Mouse (Mus musculus): Measurements from ENCODE around the gene Casq2.
A peak's percentile ranks its signal among the peaks of the same experiment; 100 is the strongest.

Casq2 gene

GRCm38 (mm10) chr3:102081862-102082261 is 4.4 kb upstream of the Casq2 start:
- DNase-seq (ENCODE audit: low spot score in 2 of 2), result peak in 1 of 2 experiments; percentile 82

DNA sequence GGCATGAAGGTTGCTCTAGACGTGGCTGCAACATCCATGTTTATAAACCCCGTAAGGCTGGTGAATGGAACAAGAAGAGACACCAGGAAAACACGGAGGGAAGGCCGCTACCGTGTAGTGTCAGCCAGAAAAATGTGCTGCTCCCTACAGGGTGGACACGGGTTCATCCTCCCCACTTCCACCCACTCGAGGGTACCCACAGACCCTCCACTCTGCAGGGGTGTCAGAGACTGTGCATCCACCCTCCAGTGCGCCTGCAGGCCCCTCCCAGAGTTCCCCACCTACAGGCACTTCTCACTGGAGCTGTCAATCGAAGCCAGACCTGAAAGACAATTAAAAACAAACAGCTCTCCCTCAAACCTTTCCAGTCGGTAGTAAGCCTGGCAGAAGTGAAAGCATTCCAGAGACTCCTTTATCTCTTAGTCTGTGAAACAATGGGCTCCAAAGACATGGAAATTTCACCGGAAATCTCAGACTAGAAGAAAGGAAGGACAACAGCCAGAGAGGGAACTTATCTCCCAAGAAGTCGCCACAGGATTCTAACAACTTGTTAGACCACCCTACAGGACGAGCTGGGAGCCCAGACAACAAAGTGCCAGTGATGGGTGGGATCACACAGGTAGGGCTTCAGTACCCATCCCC is 2.5 kb upstream of the Casq2 start:
- DNase-seq (ENCODE audit: low spot score in 2 of 2), result no peak

GRCm38 (mm10) chr3:102084833-102085491 is 1.3 kb upstream of the Casq2 start:
- no peak for DNase-seq (ENCODE audit: low spot score in 2 of 2)

- no peak for DNase-seq (ENCODE audit: low spot score in 2 of 2)
Measured at GRCm38 (mm10) chr3:102085719-102086118, 496 bp upstream of the Casq2 start.

- DNase-seq (ENCODE audit: low spot score in 2 of 2), result no peak
Measured at GRCm38 (mm10) chr3:102094841-102095240, 8.6 kb downstream of the Casq2 start.

- DNase-seq (ENCODE audit: low spot score in 2 of 2), result no peak
Measured at GRCm38 (mm10) chr3:102095412-102095811, 9.2 kb downstream of the Casq2 start.

DNA sequence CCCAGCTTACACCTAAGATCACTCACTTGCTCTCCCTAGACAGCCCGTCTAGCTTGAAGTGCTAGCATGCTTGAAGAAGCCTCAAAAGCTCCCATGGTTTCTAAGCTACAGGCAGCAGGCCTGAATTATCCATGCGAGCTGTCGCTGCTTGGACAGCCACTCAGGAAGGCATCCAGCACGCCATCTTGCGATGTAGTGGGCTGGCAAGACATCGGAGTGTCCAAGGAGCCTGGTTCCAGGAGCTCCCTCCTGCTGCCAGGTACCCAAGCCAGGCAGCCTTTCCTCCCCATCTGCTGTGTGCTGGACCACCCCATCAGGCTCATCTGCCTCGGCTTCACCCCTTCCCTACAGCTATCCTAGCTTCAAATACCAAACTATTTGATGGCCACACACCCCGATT is 10.2 kb downstream of the Casq2 start:
- DNase-seq (ENCODE audit: low spot score in 2 of 2), result no peak

DNA sequence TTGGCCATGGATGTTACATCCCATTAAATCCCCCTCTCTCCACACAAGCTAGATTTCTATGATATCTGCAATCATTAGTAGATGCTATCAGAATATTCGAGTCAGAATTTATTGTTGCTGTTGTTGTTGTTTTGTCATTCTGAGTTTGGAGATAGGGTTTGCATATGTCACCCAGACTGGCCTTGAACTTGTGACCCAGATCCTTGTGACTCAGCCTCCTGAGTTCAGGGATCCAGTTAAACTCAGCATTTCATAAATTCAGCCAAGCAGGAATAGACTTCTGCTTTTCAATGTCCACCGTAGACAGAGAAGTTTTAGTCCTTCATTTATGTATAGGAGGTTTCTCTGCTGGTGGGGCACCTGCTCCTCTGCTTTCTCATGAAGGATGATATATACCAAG is 10.8 kb downstream of the Casq2 start:
- DNase-seq (ENCODE audit: low spot score in 2 of 2), result no peak

DNA sequence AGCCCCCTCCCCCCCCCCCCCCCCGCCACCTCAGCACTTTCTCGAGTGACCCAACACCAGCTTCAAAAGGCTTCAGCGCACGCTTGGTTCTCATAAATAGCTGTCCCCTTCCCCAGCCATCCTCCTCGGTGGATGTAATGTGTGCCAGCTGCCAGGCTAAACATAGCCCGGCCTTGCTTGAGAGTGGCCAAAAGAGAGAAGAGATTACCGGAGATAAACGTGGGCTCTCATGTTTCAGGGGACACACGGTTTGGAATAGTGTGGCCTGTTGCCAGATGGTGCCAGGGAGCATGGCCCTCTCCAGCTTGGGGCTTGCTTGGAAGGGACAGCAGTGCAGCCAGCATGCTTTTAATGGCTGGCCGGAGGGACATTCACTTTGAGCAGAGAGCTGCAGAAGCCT is 13.0 kb downstream of the Casq2 start:
- DNase-seq (ENCODE audit: low spot score in 2 of 2), result no peak

- no peak for DNase-seq (ENCODE audit: low spot score in 2 of 2)
Measured at GRCm38 (mm10) chr3:102099793-102100192, 13.6 kb downstream of the Casq2 start.

GRCm38 (mm10) chr3:102101445-102101844 is 15.2 kb downstream of the Casq2 start:
- DNase-seq (ENCODE audit: low spot score in 2 of 2), result no peak

DNA sequence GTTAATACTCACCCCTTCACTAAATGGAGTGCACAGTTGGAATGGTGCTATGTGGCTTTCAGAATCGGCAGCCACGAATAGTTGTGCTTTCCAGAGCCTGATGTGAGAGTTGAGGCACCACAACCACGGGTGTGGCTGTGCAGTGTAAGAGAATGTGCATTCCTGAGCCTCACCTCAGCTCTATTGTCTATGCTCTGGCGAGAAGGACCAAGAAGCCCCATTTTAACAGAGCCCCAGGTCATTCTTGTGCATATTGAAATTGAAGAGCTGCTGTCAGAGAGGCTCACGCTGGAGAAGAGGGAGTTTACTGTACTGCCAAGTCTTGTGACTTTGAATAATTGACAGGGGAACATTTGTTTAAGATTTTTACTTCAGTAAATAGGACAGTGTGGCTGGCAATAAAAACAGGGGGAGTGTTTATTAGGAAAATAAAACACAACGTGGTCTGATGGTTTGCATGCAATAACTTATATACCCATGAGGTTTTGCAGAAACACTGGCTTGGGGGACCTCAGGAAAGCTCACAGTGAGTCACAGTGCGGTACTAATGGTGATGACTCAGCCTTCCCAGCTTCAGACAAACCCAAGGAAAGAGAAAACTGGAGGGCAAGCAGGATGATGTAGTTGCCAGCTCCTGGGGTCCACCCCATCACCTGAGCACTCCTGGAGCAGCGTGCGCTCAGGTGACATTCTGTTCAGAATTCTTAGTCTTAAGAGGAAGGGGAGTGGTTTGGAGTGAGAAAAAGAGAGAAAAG is 17.8 kb downstream of the Casq2 start:
- no peak for DNase-seq (ENCODE audit: low spot score in 2 of 2)

GRCm38 (mm10) chr3:102108201-102108600 is 22.0 kb downstream of the Casq2 start:
- no peak for DNase-seq (ENCODE audit: low spot score in 2 of 2)

- no peak for DNase-seq (ENCODE audit: low spot score in 2 of 2)
Measured at GRCm38 (mm10) chr3:102111979-102112599, 25.9 kb downstream of the Casq2 start.

GRCm38 (mm10) chr3:102120947-102121346 is 34.7 kb downstream of the Casq2 start:
- DNase-seq (ENCODE audit: low spot score in 2 of 2), result no peak

DNA sequence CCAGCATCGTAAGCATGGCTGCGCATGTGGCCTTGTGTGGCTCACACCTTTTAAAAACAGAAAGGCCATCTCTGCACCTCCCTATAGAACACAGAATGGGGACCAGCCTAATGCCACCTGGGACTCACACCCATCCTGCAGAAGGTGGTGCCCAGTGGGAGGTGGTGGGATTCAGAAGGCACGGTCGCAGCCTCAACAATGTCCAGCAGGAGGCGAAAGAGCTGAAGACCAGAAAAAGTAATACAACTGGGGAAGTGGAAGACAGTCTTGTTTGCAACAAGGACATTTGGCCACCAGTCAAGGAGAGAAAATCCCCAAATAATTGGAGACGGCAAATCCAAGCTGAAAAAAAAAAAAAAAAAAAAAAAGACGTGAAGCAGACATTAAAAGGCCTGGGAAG is 35.8 kb downstream of the Casq2 start:
- no peak for DNase-seq (ENCODE audit: low spot score in 2 of 2)

DNA sequence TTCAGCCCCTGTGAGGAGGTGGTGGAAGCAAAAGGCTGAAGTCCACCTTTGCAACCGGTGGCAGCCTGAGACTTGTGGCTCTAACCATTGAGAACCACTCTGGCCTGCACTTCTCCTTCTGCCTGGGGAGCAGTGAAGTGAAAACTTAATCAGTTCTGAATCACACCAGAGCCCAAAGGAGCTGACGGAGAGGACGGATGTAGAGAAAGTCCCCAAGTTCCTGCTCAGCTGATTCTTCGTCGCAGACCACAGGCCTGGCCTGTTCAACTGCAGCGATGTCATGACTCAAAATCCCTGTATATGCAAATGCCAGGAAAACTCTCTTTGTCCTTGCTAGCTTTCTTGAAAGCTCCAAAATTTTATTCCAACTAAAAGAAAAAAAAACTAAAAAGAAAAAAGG is 37.4 kb downstream of the Casq2 start:
- DNase-seq (ENCODE audit: low spot score in 2 of 2), result no peak

- no peak for DNase-seq (ENCODE audit: low spot score in 2 of 2)
Measured at GRCm38 (mm10) chr3:102125546-102125945, 39.3 kb downstream of the Casq2 start.

- no peak for DNase-seq (ENCODE audit: low spot score in 2 of 2)
Measured at GRCm38 (mm10) chr3:102127114-102127513, 40.9 kb downstream of the Casq2 start.

- DNase-seq (ENCODE audit: low spot score in 2 of 2), result no peak
Measured at GRCm38 (mm10) chr3:102128242-102128641, 42.0 kb downstream of the Casq2 start.

- DNase-seq (ENCODE audit: low spot score in 2 of 2), result no peak
Measured at GRCm38 (mm10) chr3:102130478-102130877, 44.3 kb downstream of the Casq2 start.

DNA sequence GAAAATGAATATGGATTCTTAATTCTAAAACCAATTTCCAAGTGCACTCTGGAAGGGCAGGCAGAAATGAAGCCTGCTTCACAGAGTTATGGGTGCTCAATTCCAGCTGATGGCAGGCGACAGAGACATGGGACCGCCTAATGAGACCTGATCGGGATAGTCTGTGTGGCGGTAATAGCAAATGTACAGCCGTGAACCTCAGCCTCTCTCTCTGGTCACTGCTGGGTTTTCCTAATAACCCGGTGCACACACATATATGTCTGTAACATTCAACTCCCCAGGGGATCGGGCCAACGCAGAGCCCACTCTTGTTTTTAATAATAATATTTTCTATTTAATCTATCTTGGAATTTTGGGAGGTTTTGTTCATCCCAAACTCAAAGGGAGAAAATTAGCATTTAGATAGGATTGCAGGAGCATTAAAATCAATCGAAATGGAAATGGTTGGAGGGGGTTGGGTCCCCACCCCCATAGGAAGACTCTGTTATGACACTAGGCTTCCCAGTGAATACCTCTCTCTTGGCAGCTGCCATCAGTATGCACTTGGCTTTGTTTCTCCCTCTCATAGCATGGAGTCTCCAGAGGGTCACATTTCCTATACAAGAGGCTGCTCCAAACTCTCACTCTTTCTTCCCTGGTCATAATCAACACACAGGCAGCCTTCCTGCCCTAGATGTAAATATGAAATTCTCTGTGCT is 45.6 kb downstream of the Casq2 start:
- DNase-seq (ENCODE audit: low spot score in 2 of 2), result no peak
